Mouse (Mus musculus): ENCODE results near the gene Dok4.
A peak's percentile ranks its signal among the peaks of the same experiment; 100 is the strongest.
"Not testable (repeated sequence)": the region's sequence is repeated elsewhere in the genome, so short reads cannot be mapped to it uniquely, and the experiment has no call there.

Dok4 gene

GRCm38 (mm10) chr8:94837662-94838574 lies 38.2 kb downstream of the Dok4 start, which contains the start of the genes Coq9 and Ciapin1:
Coq9 (plus strand) TSS chr8:94838321.
Ciapin1 (minus strand) TSS chr8:94838358.
- DNase-seq: peak; percentile 95

GRCm38 (mm10) chr8:94836456-94837240 lies 39.5 kb downstream of the Dok4 start:
- DNase-seq: no peak

- not testable (repeated sequence) for DNase-seq
Observed at GRCm38 (mm10) chr8:94835751-94836150, 40.4 kb downstream of the Dok4 start.

DNA sequence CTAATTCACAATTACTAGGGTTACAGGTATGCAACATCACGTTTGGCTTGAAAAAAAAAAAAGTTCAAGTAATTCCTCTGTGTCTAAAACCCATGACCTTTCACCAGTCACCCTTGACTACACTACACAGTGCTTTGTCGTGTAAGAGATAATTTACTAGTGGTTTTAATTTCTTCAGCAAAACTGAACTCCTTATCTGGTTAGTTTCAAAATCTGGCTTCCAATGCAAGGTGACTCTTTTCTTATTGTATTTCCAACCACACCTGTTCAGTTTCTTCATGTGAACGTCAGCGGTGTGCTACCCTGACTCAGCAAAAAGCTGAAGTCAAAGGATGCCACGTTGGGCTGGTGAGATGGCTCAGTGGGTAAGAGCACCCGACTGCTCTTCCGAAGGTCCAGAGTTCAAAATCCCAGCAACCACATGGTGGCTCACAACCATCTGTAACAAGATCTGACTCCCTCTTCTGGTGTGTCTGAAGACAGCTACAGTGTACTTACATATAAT lies 42.2 kb downstream of the Dok4 start:
- DNase-seq: not testable (repeated sequence)

GRCm38 (mm10) chr8:94828284-94828683 lies 47.8 kb downstream of the Dok4 start:
- DNase-seq: no peak

GRCm38 (mm10) chr8:94826210-94826609 lies 49.9 kb downstream of the Dok4 start:
- DNase-seq: no peak

- DNase-seq: no peak
Observed at GRCm38 (mm10) chr8:94825170-94825569, 51.0 kb downstream of the Dok4 start.

DNA sequence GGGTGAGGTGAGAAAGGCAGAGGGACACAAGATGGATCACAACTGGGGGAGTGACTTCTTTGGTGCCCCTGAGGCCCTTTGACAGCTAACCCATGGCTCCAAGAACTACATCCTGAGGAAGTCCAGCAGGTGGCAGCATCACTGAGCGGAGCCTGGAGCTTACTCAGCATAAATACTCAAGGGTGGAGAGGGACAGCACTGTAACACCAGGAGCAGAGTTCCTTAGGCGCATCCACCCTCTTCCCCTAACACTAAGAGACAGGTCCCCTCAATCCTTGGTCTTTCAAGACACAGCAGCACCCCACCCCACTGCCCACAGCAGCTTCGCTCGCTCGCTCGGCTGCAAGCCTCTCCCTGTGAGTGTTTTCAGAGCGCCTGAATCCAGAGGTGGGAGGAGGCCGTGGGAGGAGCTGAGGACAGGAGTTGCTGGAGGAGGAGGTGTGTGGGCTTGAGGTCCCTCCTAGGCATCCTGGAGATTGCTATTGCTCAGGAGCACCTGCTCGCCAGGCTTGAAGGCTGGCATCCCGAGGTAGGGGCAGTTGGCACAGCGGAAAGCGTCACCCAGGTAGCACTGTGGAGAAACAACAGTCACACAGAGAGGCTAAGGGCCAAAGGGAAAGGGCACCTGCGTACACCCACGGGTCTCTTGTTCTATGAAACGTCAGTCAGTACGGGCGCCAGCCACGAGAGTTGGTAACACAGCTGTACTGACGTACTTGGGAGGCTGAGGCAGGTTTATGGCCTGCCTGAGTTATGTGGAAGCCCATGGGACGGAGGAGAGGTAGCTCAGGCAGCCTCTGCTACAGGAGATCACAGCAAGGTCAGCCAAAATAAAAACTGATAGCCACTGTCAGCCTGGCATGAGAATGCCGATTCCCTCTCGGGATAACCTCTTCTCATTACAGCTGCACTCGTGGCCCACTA lies 53.2 kb downstream of the Dok4 start:
- DNase-seq: peak; percentile 60

GRCm38 (mm10) chr8:94821381-94821780 lies 54.7 kb downstream of the Dok4 start:
- DNase-seq: no peak

DNA sequence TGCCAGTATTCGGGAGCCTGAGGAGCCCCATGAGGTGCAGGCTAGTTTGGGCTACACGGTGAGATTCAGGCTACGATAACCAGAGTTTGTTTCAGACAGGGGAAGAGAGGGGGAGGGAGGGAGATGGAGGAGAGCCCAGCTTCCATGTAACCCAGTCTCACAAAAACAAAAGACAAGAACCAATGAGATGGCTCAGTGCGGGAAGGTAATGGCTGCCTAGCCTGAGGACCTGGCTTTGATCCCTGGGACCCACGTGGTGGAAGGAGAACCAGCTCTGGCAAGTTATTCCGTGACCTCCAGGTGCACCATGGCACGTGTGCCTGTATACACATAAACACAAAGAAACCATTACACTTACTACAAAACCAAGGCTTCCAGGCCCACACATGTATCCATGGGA lies 55.6 kb downstream of the Dok4 start:
- DNase-seq: peak; percentile 81

GRCm38 (mm10) chr8:94819671-94820179 lies 56.4 kb downstream of the Dok4 start:
- no peak for DNase-seq

GRCm38 (mm10) chr8:94817933-94818332 lies 58.2 kb downstream of the Dok4 start:
- no peak for DNase-seq

DNA sequence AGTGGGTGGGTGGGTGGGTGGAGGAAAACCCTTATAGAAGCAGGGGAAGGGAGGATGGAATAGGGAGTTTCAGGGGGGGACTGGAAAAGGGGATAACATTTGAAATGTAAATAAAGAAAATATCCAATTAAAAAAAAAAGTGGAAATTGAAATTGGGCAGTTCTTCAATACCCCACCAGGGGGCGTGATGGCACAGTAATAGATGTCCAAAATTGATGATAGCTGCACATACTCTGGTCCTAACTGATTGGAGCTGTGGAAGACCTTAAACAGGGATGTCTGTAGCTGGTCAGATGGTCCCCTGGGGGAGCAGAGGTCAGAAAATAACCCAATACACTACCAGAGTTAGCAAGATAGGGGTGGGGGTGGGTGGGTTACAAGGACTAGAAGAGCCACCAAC lies 61.6 kb downstream of the Dok4 start:
- DNase-seq: no peak
